Mouse (Mus musculus) forebrain, embryonic 14.5 days (tissue): ENCODE results near the gene Recql5. TPM values are rescaled to one million over a fixed set of nuclear protein-coding genes. Genes with fewer than 3 reads are reported as not detected.
"Not testable (repeated sequence)": the region's sequence is repeated elsewhere in the genome, so short reads cannot be mapped to it uniquely, and the experiment has no call there.

Experiments
- ATAC-seq: fragments of 200-750 bp; cut with Nextera tagmentation; 2 replicates; pipeline ENCODE4 v1.8.0; 2017; ENCODE audit warnings: mild to moderate bottlenecking, moderate library complexity
- DNase-seq: peaks from one replicate; pipeline ENCODE4 v3.0.0-alpha.2; 2015; ENCODE audit warnings: low spot score
- H3K27ac ChIP-seq: fragments of 300-500 bp; sonication (generic); 2 replicates; pipeline ENCODE4 v1.5.1; 2014; ENCODE audit warnings: low read depth, mild to moderate bottlenecking, control low read depth, low read length, moderate library complexity
- H3K27me3 ChIP-seq: fragments of 300-500 bp; sonication (generic); replicated peaks from 2 replicates; pipeline ENCODE4 v1.6.1; 2014; ENCODE audit warnings: low read length, control low read depth, mixed read lengths; ENCODE audit not compliant: control insufficient read depth, insufficient read depth
- H3K36me3 ChIP-seq: fragments of 300-500 bp; sonication (generic); 2 replicates; pipeline ENCODE4 v1.6.1; 2014; ENCODE audit warnings: low read length, control low read depth; ENCODE audit not compliant: control insufficient read depth, insufficient read depth
- H3K4me1 ChIP-seq: fragments of 300-500 bp; sonication (generic); 2 replicates; pipeline ENCODE4 v1.6.1; 2014; ENCODE audit warnings: antibody characterized with exemption, low read length, control low read depth; ENCODE audit not compliant: control insufficient read depth, insufficient read depth
- H3K4me2 ChIP-seq: fragments of 300-500 bp; sonication (generic); 2 replicates; pipeline ENCODE4 v1.6.1; 2014; ENCODE audit warnings: mild to moderate bottlenecking, control low read depth, low read length
- H3K4me3 ChIP-seq: fragments of 300-500 bp; sonication (generic); 2 replicates; pipeline ENCODE4 v1.5.1; 2014; ENCODE audit warnings: low read depth, low read length, control low read depth
- H3K9ac ChIP-seq: fragments of 300-500 bp; sonication (generic); 2 replicates; pipeline ENCODE4 v1.6.1; 2014; ENCODE audit warnings: mild to moderate bottlenecking, low read length, control low read depth, moderate library complexity
- H3K9me3 ChIP-seq: fragments of 300-500 bp; sonication (generic); replicated peaks from 2 replicates; pipeline ENCODE4 v1.6.1; 2016; ENCODE audit warnings: low read length, control low read depth, mixed read lengths; ENCODE audit not compliant: control insufficient read depth
- WGBS: fragments of 180-500 bp; shearing (Covaris S2); extraction: QIAGEN DNeasy Blood & Tissue Kit; methylation state at CpG from one replicate; pipeline ENCODE4 v1.1.7; 2014; 5-methylcytosine and 5-hydroxymethylcytosine counted together
- polyA plus RNA-seq: library from polyadenylated mRNA; unstranded; fragments of >200 nt; fragmentation: Nextera tagmentation; extraction: Ambion mirVana; gene quantifications from 2 replicates; pipeline ENCODE4 v1.2.1, GENCODE M21; 2014

Gene Recql5
- polyA plus RNA-seq, 1 experiment from 2014 or later, result 16.5 TPM

GRCm38 (mm10) chr11:115869393-115869792, 63.9 kb downstream of the Recql5 start:
- H3K9me3 ChIP-seq, result no peaks in the 10 kb centered on the region
- H3K9ac ChIP-seq, result no peak overlapping the region
- no peaks in the 10 kb centered on the region for H3K27me3 ChIP-seq
- H3K27ac ChIP-seq, result no peak overlapping the region
- WGBS, result 83% methylated on average over 8 of the region's 8 CpGs
- H3K4me1 ChIP-seq, result no peaks in the 10 kb centered on the region
- no peaks in the 10 kb centered on the region for H3K36me3 ChIP-seq
- H3K4me2 ChIP-seq, result no peak overlapping the region
- ATAC-seq (no peak), DNase-seq (no peak)
- no peak overlapping the region for H3K4me3 ChIP-seq

GRCm38 (mm10) chr11:115863895-115864294, 69.4 kb downstream of the Recql5 start:
- Histone ChIP-seq H3K4me1 (peaks cover 5% of the 10 kb centered on the region), H3K4me2 (no peak overlapping the region), H3K9ac (no peak overlapping the region), H3K36me3 (no peaks in the 10 kb centered on the region), H3K27me3 (peaks cover 19% of the 10 kb centered on the region), H3K4me3 (no peak overlapping the region), H3K9me3 (no peaks in the 10 kb centered on the region), H3K27ac (no peak overlapping the region)
- ATAC-seq, result no peak
- no peak for DNase-seq
- 88% methylated on average over 8 of the region's 8 CpGs for WGBS

GRCm38 (mm10) chr11:115859143-115859945, 73.9 kb downstream of the Recql5 start:
- DNase-seq, result peak; percentile 84
- no peaks in the 10 kb centered on the region for H3K36me3 ChIP-seq
- H3K4me2 ChIP-seq, result peak overlapping the region; percentile 49
- WGBS, result 2% methylated on average over 75 of the region's 75 CpGs
- H3K27ac ChIP-seq, result no peak overlapping the region
- H3K9ac ChIP-seq, result peak overlapping the region; percentile 47; the same call in 1 of the 2 replicates
- peaks cover 36% of the 10 kb centered on the region for H3K27me3 ChIP-seq
- peak; percentile 88 for ATAC-seq
- peaks cover 5% of the 10 kb centered on the region for H3K4me1 ChIP-seq
- no peaks in the 10 kb centered on the region for H3K9me3 ChIP-seq
- H3K4me3 ChIP-seq, result peak overlapping the region; percentile 26

- peak within 1 kb of the TSS; percentile 49 for H3K4me2 ChIP-seq
- no peaks in the 10 kb centered on the region for H3K9me3 ChIP-seq
- H3K9ac ChIP-seq, result peak within 1 kb of the TSS; percentile 47; the same call in 1 of the 2 replicates
- H3K4me3 ChIP-seq, result peak within 1 kb of the TSS; percentile 26
- ATAC-seq (no peak), DNase-seq (no peak)
- 12% methylated on average over 27 of the region's 27 CpGs for WGBS
- H3K27me3 ChIP-seq, result peaks cover 36% of the 10 kb centered on the region
- no peak within 1 kb of the TSS for H3K27ac ChIP-seq
- H3K36me3 ChIP-seq, result no peaks in the 10 kb centered on the region
- peaks cover 5% of the 10 kb centered on the region for H3K4me1 ChIP-seq
Observed at GRCm38 (mm10) chr11:115858354-115858753, 74.9 kb downstream of the Recql5 start, which contains the start of gene Myo15b. Gene Myo15b, plus strand, starts transcription at chr11:115858406.

GRCm38 (mm10) chr11:115857936-115858335, 75.3 kb downstream of the Recql5 start:
- Histone ChIP-seq H3K9me3 (no peaks in the 10 kb centered on the region), H3K4me1 (peaks cover 5% of the 10 kb centered on the region), H3K4me2 (no peak overlapping the region), H3K27me3 (peaks cover 36% of the 10 kb centered on the region), H3K9ac (no peak overlapping the region), H3K4me3 (no peak overlapping the region), H3K27ac (no peak overlapping the region), H3K36me3 (no peaks in the 10 kb centered on the region)
- WGBS, result 63% methylated on average over 13 of the region's 13 CpGs
- DNase-seq (no peak), ATAC-seq (no peak)

GRCm38 (mm10) chr11:115857146-115857545, 76.1 kb downstream of the Recql5 start:
- not testable (repeated sequence) for H3K9ac ChIP-seq, H3K36me3 ChIP-seq, H3K4me3 ChIP-seq, H3K4me2 ChIP-seq, H3K27ac ChIP-seq, ATAC-seq, H3K9me3 ChIP-seq, H3K4me1 ChIP-seq, DNase-seq
- peaks cover 36% of the 10 kb centered on the region for H3K27me3 ChIP-seq
- WGBS, result 90% methylated on average over 4 of the region's 4 CpGs

GRCm38 (mm10) chr11:115854674-115855073, 78.6 kb downstream of the Recql5 start:
- peaks cover 25% of the 10 kb centered on the region for H3K27me3 ChIP-seq
- WGBS, result 66% methylated on average over 6 of the region's 6 CpGs
- peaks cover 5% of the 10 kb centered on the region for H3K4me1 ChIP-seq
- no peaks in the 10 kb centered on the region for H3K36me3 ChIP-seq
- no peak overlapping the region for H3K27ac ChIP-seq
- H3K9me3 ChIP-seq, result no peaks in the 10 kb centered on the region
- no peak overlapping the region for H3K9ac ChIP-seq
- DNase-seq (no peak), ATAC-seq (no peak)
- H3K4me2 ChIP-seq, result no peak overlapping the region
- no peak overlapping the region for H3K4me3 ChIP-seq

GRCm38 (mm10) chr11:115845819-115846218, 87.5 kb downstream of the Recql5 start:
- Histone ChIP-seq H3K4me1 (no peaks in the 10 kb centered on the region), H3K36me3 (no peaks in the 10 kb centered on the region), H3K4me3 (no peak overlapping the region), H3K27ac (no peak overlapping the region), H3K9ac (no peak overlapping the region), H3K9me3 (no peaks in the 10 kb centered on the region), H3K4me2 (no peak overlapping the region), H3K27me3 (no peaks in the 10 kb centered on the region)
- WGBS, result 96% methylated on average over 2 of the region's 2 CpGs
- no peak for ATAC-seq
- no peak for DNase-seq

- Histone ChIP-seq H3K36me3 (no peaks in the 10 kb centered on the region), H3K27me3 (no peaks in the 10 kb centered on the region), H3K4me3 (no peak overlapping the region), H3K9ac (no peak overlapping the region), H3K9me3 (no peaks in the 10 kb centered on the region), H3K4me2 (no peak overlapping the region), H3K4me1 (no peaks in the 10 kb centered on the region), H3K27ac (no peak overlapping the region)
- no peak for DNase-seq
- no peak for ATAC-seq
- WGBS, result 68% methylated on average over 8 of the region's 8 CpGs
Observed at GRCm38 (mm10) chr11:115844240-115844639, 89.0 kb downstream of the Recql5 start.
